Mouse (Mus musculus) G1E (cell line): ENCODE measurements around the gene Krtap16-1. TPM values are rescaled to one million over a fixed set of nuclear protein-coding genes. Genes with fewer than 3 reads are reported as not detected.
A peak's percentile ranks its signal among the peaks of the same experiment; 100 is the strongest.

Source experiments
- ATAC-seq: 2 replicates; pipeline ENCODE4 v1.8.0; 2016; ENCODE audit warnings: mild to moderate bottlenecking; ENCODE audit not compliant: insufficient number of reproducible peaks, poor library complexity, low FRiP score, severe bottlenecking; ENCODE audit errors: extremely low read depth
- DNase-seq: peaks from one replicate; pipeline ENCODE4 v3.0.0; 2012; ENCODE audit warnings: low spot score
- H3K27me3 ChIP-seq: 2 replicates; pipeline ENCODE4 v1.6.1; 2012; ENCODE audit warnings: mild to moderate bottlenecking, low read length, inconsistent platforms; ENCODE audit not compliant: insufficient read depth
- H3K36me3 ChIP-seq: replicated peaks from 2 replicates; pipeline ENCODE3; 2012; ENCODE audit warnings: mild to moderate bottlenecking, inconsistent platforms
- H3K4me1 ChIP-seq: 2 replicates; pipeline ENCODE4 v1.6.1; 2012; ENCODE audit warnings: low read depth, low read length, inconsistent platforms, mixed read lengths; ENCODE audit not compliant: insufficient read depth
- H3K4me3 ChIP-seq: 2 replicates; pipeline ENCODE4 v1.5.1; 2012; ENCODE audit warnings: low read depth, mild to moderate bottlenecking, inconsistent platforms, low read length, moderate library complexity, mixed read lengths
- H3K9me3 ChIP-seq: replicated peaks from 2 replicates; pipeline ENCODE4 v1.6.1; 2012; ENCODE audit warnings: inconsistent platforms
- CTCF ChIP-seq: IDR thresholded peaks from 2 replicates; pipeline ENCODE4 v1.5.1; 2012; ENCODE audit warnings: low read depth, low read length, inconsistent platforms, mixed read lengths
- GATA1 ChIP-seq: IDR thresholded peaks from 2 replicates; pipeline ENCODE4 v1.6.1; 2012; ENCODE audit warnings: borderline replicate concordance, low read length, inconsistent platforms, mixed read lengths
- GATA2 ChIP-seq: IDR thresholded peaks from 2 replicates; pipeline ENCODE4 v1.6.1; 2012; ENCODE audit warnings: low read depth, low read length, inconsistent platforms, borderline replicate concordance
- POLR2AphosphoS5 ChIP-seq: IDR thresholded peaks from 2 replicates; pipeline ENCODE4 v1.6.1; 2012; ENCODE audit warnings: low read depth, low read length, inconsistent platforms; ENCODE audit not compliant: insufficient replicate concordance
- TAL1 ChIP-seq: conservative IDR thresholded peaks from 2 replicates; pipeline ENCODE4 v1.6.1; 2012; ENCODE audit warnings: low read depth, low read length, inconsistent platforms, mixed read lengths
- polyA plus RNA-seq: library from polyadenylated mRNA; stranded (reverse); fragments of >175 nt; gene quantifications from 2 replicates; pipeline ENCODE4 v1.2.3, GENCODE M21; 2012
- total RNA-seq, 2 experiments: library from RNA; stranded (forward) in 1 of 2; stranded (reverse) in 1 of 2; fragments of 200-1000 nt in 1 of 2; fragments of >200 nt in 1 of 2; fragmentation: Nextera tagmentation in 1 of 2; gene quantifications; 2 replicates each; pipeline ENCODE4 v1.2.3; 2014 to 2017

Gene Krtap16-1
- total and polyA plus RNA-seq, 3 experiments = 0.11 TPM; not detected in 2

GRCm38 (mm10) chr11:100010682-100011081 lies 24.3 kb upstream of the Krtap16-1 start:
- ATAC-seq (no peak), DNase-seq (no peak)
- Histone ChIP-seq H3K4me1 (no peaks in the 10 kb centered on the region), H3K27me3 (no peaks in the 10 kb centered on the region), H3K36me3 (no peaks in the 10 kb centered on the region), H3K9me3 (peaks cover 48% of the 10 kb centered on the region), H3K4me3 (no peak overlapping the region)
- no peak for TF ChIP-seq GATA1
- TF ChIP-seq CTCF = no peak
- TF ChIP-seq TAL1 = no peak

- no peaks in the 10 kb centered on the region for H3K36me3 ChIP-seq
- H3K4me3 ChIP-seq = no peak overlapping the region
- DNase-seq (no peak), ATAC-seq (no peak)
- H3K4me1 ChIP-seq = no peaks in the 10 kb centered on the region
- no peaks in the 10 kb centered on the region for H3K27me3 ChIP-seq
- TF ChIP-seq CTCF (no peak), TAL1 (no peak), POLR2AphosphoS5 (no peak), GATA1 (no peak), GATA2 (no peak)
- H3K9me3 ChIP-seq = peaks cover 41% of the 10 kb centered on the region
Observed at GRCm38 (mm10) chr11:100008336-100008735, 21.9 kb upstream of the Krtap16-1 start.

- ATAC-seq = no peak
- no peak for DNase-seq
- Histone ChIP-seq H3K9me3 (peaks cover 36% of the 10 kb centered on the region), H3K36me3 (no peaks in the 10 kb centered on the region), H3K4me3 (no peak overlapping the region), H3K4me1 (no peaks in the 10 kb centered on the region), H3K27me3 (no peaks in the 10 kb centered on the region)
- no peak for TF ChIP-seq GATA1
- TF ChIP-seq TAL1 = no peak
- TF ChIP-seq CTCF = no peak
- TF ChIP-seq POLR2AphosphoS5 = no peak
- no peak for TF ChIP-seq GATA2
Observed at GRCm38 (mm10) chr11:100006624-100007023, 20.2 kb upstream of the Krtap16-1 start.

GRCm38 (mm10) chr11:100005905-100006304 lies 19.5 kb upstream of the Krtap16-1 start:
- peaks cover 33% of the 10 kb centered on the region for H3K9me3 ChIP-seq
- DNase-seq (no peak), ATAC-seq (no peak)
- TF ChIP-seq TAL1 (no peak), GATA2 (no peak), GATA1 (no peak), CTCF (no peak)
- no peaks in the 10 kb centered on the region for H3K27me3 ChIP-seq
- no peak overlapping the region for H3K4me3 ChIP-seq
- H3K4me1 ChIP-seq = no peaks in the 10 kb centered on the region
- no peaks in the 10 kb centered on the region for H3K36me3 ChIP-seq

- Histone ChIP-seq H3K9me3 (peaks cover 27% of the 10 kb centered on the region), H3K27me3 (no peaks in the 10 kb centered on the region), H3K36me3 (no peaks in the 10 kb centered on the region), H3K4me1 (no peaks in the 10 kb centered on the region), H3K4me3 (no peak overlapping the region)
- TF ChIP-seq POLR2AphosphoS5 (no peak), CTCF (peak; percentile 32; the same call in 1 of the 2 replicates)
- ATAC-seq = no peak
- DNase-seq = no peak
Observed at GRCm38 (mm10) chr11:100004846-100005245, 18.4 kb upstream of the Krtap16-1 start.

GRCm38 (mm10) chr11:99999091-99999490 lies 12.7 kb upstream of the Krtap16-1 start:
- no peak for TF ChIP-seq GATA1
- TF ChIP-seq GATA2 = no peak
- TF ChIP-seq TAL1 = no peak
- TF ChIP-seq CTCF = no peak
- no peak for TF ChIP-seq POLR2AphosphoS5
- H3K4me1 ChIP-seq = no peaks in the 10 kb centered on the region
- H3K27me3 ChIP-seq = no peaks in the 10 kb centered on the region; the same call in 1 of the 2 replicates
- H3K36me3 ChIP-seq = no peaks in the 10 kb centered on the region
- DNase-seq (no peak), ATAC-seq (no peak)
- peaks cover 48% of the 10 kb centered on the region for H3K9me3 ChIP-seq
- no peak overlapping the region for H3K4me3 ChIP-seq

GRCm38 (mm10) chr11:99994384-99994661 lies 7.9 kb upstream of the Krtap16-1 start:
- Histone ChIP-seq H3K4me3 (no peak overlapping the region), H3K27me3 (no peaks in the 10 kb centered on the region; the same call in 1 of the 2 replicates), H3K4me1 (no peaks in the 10 kb centered on the region), H3K36me3 (no peaks in the 10 kb centered on the region), H3K9me3 (peaks cover 61% of the 10 kb centered on the region)
- ATAC-seq (no peak), DNase-seq (no peak)
- TF ChIP-seq GATA2 (no peak), POLR2AphosphoS5 (no peak), GATA1 (no peak), TAL1 (no peak), CTCF (no peak)
